Mouse (Mus musculus): ENCODE data around the gene Sgsh. TPM values are rescaled to one million over a fixed set of nuclear protein-coding genes. Genes with fewer than 3 reads are reported as not detected.

Gene Sgsh
- total RNA-seq, 2 experiments from 2014 or later, result 7.0 to 7.7 TPM

DNA sequence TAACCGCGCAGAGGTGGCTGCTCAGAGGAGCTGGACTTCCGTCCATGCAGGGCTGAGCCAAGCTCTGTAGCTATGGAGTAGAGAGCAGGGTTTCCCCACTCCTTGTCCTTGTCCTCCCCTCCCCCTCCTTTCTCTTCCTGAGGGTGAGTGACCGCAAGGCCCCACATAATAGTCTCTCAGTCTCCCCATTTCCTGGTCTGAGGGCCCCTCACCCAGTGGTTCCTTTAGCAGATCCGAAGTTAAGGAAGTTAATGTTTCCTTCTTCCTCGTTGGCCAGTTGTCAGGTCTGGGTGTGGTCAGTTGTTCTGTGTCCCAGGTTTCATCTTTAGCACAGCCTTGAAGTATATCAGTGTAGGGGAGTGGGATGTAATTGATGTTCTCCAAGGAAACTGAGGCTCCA, 20.1 kb upstream of the Sgsh start:
- no peak for DNase-seq

DNA sequence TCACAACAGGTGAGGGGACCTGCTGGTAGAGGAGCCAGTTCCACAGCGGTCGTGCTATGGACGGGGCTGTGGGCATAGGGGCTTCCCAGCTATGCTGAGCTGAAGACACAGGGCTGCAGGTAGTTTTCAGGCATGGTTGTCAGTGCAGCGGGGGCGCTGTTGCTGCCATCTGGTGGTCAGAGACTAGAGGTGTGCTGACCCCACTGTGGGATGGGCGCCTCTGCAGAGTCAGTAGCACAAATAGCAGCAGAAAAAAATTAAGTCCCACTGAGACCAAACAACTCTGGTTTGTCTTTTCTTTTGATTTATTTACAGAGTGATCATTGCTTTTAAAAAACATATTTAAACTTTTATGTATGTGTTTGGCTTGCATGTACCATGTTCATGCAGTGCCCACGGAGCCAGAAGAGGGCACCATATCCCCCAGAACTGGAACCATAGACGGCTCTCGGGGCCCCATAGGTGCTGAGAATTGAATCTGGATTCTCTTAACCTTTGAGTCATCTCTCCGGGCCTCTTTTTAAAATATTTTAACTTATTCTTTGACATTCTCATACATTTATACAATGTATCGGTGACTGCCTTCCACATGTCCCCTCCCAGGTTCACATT, 8.3 kb upstream of the Sgsh start:
- DNase-seq, result peak; percentile 78

DNA sequence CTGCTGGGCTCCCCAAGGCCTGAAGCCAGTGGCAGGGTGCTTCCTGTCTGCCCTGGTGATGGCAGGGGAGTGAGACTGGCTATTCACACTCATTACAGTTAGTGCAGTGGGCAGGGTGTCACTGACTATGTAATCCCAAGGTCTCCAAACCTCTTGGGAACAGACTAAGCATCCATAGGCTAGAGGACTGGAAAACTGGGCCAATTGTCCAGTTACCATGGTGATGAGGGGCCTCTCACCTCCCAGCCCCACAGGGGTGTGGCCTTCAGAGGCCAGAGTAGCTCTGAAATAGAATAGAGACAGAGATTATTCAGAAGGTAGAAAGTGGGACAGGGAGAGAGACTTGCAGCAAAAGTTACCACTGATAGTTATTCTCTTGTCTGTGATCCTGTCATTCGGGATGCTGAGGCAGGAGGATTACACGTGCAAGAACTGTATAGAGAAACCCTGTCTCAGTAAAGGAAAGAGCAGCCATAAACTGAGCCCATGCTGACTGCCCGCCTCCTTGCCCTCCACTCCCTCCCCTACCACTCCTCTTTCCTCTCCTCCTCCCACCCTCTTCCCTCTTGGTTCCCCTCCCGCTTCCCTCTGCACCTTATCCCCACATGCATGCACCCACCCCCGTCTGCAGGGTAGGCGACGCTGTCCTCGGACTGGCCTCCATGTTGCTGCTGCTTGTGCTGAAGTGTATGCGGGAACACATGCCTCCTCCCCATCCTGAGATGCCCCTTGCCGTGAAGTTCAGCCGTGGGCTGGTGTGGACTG, 7.6 kb upstream of the Sgsh start:
- no peak for DNase-seq

DNA sequence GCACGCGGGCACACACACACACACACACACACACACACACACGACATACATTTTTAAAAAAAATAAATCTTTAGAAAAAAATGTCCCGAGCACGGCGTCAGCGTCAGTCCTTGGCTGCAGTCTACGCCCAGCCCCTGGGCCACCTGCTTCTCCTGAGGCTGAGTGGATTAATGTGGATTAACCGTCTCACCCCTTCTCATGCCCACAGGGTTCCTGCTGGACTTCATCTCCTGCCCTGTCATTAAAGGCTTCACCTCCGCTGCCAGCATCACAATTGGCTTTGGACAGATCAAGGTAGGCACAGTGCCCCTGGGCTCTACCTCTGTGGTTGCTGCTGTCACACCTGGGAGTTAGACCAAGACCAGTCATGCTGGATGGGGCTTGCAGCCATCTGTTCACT, 3.8 kb upstream of the Sgsh start:
- no peak for DNase-seq

DNA sequence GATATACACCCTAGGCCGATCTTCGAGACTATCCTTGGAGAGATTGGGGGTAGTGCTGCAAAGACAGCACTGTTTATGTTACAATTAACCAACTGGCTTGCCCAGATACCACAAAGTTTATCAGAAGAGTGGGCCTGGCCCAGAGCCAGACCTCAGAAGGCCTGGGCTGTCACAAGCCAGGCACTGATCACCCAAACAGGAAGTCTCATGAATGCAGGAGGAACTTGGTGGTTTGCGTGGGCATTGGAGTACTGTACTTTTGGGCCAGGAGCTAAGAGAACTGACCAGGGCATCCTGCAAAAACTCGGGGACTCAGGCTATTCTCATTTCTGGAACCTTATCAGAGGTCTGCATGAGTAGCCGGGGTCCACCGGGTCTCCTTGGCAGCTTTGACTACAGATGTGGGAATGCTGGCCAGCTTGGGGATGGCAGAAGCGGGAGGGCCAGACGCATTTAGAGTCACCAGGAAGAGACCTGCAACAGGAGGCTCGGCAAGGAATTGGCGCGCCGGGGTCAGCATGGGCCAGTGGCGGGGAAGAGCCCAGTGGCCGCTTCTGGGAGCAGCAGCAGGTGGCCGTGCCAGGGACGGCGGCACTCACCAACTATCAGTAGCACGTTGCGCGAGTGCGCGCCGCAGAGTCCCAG, 416 bp downstream of the Sgsh start:
- peak; percentile 56 for DNase-seq

DNA sequence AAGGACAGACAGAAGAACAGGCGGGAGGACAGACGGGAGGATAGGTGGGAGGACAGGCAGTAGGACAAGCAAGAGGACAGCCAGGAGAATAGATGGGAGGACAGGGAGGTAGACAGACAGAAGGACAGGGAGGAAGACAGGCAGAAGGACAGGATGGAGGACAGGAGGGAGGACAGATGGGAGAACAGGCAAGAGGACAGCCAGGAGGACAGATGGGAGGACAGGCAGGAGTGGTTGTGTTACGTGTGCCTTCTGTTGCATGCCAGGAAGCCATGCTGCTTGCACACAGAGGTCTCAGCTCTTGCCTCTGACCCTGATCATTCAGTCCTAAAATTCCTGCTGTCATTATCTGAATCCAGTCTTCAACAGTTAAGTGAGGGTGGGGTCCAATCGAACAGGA, 1.4 kb downstream of the Sgsh start:
- no peak for DNase-seq

DNA sequence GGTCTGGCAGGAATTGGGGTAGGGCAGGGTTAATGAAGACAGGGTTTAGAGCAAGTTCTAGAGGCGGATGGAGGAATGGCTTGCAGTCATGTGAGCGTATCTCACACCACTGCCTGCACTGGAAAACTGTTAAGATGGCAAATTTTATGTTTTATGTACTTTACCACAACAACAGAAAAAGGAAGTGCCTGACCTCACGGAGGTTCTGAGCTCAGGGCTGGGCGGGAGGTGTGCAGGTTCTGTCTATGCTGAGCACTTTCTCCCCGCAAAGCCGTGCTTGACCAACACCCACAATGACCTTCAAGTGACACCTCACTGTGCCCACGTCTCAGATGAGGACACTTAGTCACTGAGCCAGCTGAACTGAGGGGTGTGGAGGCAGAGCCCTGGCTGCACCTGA, 3.2 kb downstream of the Sgsh start:
- no peak for DNase-seq

DNA sequence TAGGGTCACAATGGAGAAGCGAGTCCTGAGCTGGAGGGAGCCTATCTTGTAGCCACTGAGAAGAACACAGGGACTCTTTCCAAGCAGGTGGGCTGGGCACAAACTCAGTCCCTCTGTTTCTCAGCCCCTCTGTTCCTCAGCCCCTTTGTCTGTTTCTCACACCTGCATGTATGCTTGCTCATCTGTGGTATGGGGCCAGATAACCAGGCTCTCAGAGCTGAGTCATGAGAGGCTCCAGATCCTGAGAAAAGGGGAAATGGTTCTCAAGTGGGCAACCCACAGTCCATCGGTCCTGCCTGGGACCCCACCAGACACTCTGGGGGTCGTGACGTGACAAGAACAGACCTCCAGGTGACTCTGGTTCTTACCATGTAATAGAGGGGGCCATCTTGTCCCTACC, 8.2 kb downstream of the Sgsh start:
- no peak for DNase-seq

DNA sequence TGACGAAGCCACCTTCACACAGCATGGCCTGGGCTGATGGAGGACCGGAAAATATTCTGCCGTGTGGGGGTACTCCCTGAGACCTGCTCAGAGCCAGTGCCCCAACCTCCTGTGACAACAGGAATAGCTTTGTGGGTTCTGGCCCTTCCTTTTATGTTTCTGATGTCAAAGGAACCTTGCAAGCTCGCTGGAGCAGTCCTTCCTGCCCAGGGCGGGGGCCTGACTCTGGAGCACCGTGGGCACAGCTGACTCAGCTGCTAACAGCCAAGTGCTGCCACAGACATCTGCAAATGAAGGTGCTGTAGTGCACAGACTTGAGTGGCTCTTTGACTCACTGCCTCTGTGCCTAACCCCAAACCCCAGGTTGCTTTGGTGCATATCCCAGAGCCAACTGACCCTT, 10.5 kb downstream of the Sgsh start:
- DNase-seq, result no peak

DNA sequence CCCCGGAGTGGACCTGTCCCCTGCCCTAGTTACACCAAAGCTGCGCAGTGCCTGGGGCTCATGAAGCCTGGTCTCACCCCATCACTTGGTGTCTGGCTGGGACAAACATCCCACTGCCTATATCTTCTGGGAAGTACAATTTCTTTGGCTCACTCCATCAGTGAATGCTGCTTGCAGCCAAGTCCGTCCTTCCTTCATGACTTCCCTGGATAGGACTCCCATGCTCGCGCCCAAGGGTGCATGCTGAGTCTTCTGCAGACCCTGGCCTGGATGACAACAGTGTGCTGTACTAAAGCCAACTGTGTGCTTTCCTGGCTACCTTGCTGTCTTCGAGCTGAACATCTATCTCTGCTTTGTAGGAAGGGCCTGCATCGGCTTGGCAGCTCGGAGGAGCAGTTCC, 11.2 kb downstream of the Sgsh start:
- DNase-seq, result no peak

DNA sequence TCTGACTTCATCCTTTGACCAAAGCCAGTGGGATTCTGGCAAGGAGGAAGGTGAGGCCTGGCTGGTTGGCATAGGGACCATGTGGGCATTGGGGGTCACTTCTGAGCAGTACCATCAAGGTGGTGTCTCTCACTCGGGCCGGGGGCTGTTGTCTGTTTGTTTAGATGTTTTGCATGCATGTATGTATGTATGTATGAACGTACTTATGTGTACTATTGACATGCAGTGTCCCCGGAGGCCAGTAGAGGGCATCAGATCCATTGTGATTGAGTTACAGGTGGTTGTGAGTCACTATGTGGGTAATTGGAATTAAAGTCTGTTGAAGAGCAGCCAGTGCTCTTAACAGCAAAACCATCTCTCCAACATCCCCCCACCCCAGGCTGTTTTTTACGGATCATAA, 15.7 kb downstream of the Sgsh start:
- peak; percentile 80 for DNase-seq

DNA sequence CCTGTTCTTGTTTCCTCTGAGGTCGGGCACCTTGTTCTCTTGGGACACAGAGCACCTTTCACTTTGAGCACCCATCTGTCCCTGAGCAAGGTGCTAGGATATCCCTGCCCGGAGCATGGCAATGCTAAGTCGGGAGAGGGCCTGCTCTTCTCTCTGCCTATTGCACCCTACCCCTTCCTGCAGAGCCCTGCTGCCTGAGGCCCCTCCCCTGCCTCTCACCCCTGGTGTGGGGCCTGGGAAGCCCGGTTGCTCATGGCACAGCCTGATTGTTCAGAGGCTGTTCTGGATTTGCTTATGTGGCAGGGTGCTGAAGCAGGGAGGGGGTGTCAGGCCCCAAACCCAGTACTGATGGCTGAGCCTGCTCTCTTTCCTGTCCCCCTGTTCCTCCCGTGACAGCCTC, 16.2 kb downstream of the Sgsh start:
- no peak for DNase-seq

DNA sequence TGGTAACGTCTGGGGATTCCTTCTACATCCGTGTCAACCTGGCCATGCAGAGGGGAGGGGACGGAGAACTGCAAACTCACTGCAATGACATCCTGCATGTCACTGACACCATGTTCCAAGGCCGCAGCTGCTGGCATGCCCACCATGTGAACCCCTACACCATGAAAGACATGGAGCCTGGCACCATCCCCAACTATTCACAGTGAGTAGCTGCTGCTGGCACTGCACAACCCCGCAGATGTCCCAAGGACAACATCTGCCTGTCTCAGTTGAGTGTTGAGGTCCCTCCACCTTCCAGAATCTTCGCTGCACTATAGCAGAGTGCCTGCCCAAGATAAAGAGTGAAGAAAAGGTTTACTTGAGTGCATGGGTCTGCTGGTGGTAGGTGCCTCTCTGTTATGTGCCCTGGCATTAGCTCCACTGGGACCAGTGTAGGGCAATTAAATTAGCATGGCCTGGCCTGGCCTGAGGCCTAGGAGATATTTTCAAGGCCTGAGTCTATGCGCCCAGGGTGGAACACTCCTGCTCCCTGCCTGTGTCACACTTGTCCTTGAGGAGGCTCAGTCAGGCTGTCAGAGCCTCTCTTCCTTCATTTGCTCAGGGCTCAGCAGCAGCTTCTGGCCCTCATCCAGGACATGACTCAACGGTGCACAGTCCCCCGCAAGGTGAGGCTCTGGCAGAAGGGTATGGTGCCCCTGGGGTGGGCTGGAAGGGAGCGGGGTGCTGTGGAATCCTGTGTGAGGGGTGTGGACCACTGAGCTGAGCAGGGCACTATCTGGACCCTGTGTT, 16.9 kb downstream of the Sgsh start:
- no peak for DNase-seq

DNA sequence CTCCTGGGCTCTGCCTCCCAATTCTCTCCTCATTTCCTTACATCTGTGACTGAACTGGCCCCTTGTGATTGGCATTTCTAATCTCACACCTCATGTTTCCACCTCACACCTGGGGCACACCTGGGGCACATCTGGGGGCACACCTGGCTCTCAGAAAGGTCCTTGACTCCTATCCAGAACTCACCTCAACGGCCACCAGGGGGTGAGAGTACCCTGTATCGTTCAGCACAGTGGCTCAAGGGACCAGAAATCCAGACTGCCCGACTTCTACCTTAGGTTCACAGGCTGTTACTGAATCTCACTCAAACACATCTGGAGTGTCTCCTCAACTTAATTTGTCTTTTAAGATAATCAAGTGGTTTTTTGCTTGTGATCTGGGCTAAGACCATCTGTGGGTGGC, 23.4 kb downstream of the Sgsh start:
- DNase-seq, result no peak

DNA sequence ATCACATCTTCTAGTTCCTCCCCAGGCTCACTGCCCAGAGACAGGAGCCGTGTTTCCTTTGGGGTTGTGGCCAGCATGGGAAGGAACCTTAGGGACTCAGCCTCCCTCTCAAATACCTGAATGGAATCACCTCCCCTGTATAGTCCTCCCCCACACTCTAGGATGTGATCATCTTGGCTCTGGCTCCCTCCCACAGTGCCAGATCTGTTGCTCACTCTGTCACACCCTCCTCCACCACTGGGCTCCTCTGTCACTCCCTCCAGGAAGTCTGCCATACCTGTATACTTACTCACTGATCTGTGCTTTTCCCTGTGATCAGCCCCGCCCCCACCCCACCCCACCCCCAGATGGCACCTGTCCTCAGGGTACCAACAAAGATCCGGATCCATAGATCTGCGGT, 24.7 kb downstream of the Sgsh start:
- DNase-seq, result no peak

DNA sequence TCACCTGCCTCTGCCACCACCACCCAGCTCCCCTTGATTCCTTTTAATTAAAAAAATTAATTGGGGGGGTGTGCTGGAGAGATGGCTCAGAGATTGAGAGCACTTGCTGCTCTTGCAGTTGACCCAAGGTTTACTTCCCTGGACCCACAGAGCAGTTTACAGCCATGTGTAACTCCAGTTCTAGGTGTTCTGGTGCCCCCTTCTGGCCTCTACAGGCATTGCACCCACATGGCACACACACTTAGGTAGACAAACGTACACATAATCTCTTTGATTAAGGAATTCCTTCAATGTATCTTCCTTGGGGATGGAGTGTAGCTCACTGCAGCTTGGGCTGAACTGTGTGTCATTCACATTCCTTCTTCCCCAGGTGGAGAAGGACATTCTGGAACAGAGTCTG, 30.3 kb downstream of the Sgsh start:
- DNase-seq, result no peak

DNA sequence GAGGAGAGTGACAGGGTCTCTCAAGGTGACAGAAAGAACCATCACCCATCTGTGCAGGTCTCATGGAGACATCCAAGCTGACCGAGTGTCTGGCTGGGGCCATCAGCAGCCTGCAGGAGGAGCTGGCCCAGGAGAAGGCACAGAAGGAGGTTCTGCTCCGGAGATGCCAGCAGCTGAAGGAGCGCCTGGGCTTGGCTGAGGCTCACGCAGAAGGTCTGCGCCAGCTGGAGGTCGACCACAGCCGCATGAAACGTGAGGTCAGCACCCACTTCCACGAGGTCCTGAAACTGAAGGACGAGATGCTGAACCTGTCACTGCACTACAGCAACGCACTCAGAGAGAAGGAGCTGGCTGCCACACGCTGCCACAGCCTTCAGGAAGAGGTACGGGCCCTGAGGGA, 32.8 kb downstream of the Sgsh start:
- DNase-seq, result no peak

DNA sequence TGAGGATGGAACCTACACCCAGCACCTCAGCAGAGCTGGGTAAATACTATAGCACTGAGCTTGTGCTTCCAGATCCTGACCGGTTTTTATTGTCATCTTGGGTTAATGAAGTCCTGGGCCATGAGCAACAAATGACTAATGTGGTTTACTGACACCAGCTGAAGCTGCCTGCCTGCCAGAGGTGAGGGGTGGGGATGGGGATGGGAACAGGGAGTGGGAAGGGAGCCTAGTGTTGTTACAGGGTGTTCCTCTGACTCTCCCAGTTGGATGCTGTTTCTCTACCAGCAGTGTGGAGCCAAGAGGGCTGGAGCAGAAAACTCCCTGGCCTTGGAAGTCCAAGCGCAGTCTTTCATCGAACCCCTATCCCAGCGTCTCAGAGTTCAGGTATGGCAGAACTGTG, 38.6 kb downstream of the Sgsh start:
- no peak for DNase-seq

DNA sequence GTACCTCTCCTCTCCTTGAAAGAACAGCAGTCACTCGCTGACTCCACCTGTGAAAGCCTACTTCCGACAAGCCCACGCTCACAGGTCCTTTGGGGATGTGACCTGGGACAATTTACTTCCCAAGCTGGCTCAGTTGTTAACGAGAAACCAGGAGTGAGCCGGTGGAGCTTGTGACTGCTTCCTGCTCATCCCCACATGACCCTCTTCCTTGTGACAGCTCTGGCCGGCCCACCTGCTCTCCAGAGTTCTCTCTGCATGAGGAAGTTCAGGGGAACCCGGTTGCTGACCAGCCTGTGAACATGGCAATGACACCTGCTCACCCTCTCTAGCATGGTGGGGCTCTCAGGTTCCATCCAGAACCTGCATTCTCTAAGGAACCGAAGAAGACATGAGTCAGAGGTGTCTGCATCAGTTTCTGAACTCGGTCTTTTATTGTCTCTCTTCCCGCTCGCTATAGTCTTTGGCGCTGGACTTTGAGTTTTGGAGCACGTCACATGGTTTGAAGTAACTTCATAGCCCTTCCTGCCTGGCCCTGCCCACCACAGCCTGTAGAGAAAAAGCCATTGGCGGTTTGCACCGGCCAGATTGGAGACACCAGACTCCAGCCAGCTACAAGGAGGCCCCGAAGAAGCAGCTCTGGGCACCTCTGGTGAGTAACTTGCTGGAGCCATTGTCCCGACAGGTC, 40.9 kb downstream of the Sgsh start:
- DNase-seq, result no peak

DNA sequence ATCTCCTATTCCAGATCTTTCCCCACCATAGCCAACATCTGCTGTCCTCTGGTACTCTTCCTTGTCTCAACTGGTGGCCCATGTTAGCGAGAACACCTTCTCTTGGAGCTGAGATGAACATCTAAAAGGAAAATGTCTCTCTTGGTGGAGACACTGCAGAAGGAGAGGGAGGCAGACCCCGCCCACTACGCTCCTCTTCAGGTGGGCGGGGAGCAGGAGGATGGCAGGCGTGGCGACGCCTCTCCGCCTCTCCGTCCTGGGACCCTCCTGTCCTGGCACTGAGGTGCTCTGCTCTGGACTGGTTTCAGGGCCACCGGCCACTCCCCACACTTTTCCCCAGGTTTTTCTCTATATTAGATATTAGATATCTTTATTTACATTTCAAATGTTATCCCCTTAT, 44.7 kb downstream of the Sgsh start:
- no peak for DNase-seq

DNA sequence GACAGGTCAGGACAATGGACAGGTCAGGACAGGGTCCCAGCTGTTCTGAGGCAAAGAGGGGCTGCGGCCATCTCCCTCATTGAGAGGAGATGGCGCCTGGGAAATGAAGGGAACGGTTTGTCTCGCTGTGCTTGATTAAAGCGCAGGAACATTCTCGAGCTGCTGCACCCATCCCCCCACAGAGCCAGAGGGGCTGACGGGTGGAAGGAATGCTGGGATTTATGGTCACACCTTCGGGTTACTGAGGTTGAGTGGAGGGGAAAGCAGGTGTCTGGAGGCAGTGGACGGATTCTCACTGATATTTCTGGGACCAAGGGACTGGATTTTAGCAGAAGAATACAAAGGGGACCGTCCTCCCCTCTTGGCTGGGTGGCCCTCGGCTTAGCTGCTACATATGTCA, 47.4 kb downstream of the Sgsh start:
- DNase-seq, result no peak

DNA sequence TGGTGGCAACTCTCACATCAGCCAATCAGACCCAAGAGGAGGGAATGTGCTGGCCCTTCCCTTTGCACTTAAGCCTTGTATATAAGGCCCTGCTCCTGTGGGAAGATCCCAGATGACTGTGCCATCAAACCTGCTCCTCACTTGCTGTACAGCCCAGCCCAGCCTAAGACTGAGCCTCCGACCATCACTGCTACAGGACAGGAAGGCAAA, 47.8 kb downstream of the Sgsh start, which contains the start of gene Card14:
Gene Card14 (plus strand): TSS at position 111 of the 210 bp plus-strand sequence.
- DNase-seq, result no peak

Measured in heart, postnatal 4 days (tissue).